Mouse (Mus musculus) liver, embryonic 14.5 days (tissue): ENCODE data around the gene Satb2.

Experiments
- CTCF ChIP-seq: IDR thresholded peaks from 2 replicates; pipeline ENCODE4 v1.5.1; 2016; ENCODE audit warnings: antibody characterized with exemption, low read depth, control low read depth
- EP300 ChIP-seq: IDR thresholded peaks from 2 replicates; pipeline ENCODE4 v1.6.1; 2016; ENCODE audit warnings: antibody characterized with exemption, low read depth

- TF ChIP-seq CTCF (no peak), EP300 (no peak)
Measured at GRCm38 (mm10) chr1:56844551-56845330, 133.7 kb downstream of the Satb2 start.
